ENCODE assay signal across 9 mouse cellular contexts in the genomic region with DNA sequence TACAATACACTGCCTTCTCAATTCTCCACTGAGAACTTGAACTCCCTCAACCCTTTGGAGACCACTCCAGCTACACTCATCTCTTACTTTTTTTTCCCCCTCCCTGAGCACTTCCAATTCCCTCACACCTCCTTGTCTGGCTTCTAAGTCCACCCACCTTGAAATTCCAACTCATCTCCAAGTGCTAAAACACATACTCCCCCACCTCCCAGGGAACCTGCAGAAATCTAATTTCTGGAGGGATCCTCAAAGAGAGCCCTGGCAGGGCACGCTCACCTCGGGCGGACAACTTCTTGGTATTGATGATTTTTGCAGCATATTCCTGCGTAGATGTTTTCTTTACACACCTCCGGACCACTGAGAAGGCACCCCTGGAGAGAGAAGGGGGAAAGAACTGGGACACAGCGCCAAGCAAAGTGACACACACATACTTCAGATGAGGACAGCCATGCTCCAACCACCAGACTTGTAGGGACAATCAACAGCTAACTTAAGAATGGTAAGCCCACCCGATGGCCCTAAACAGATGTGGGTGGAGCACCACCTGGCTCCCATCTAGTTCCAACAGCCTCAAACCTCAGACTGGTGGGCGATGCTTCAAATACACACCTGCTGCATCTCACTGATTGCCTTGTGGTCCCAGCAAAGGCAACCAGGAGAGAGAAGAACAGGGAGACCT. TPM values are rescaled to one million over a fixed set of nuclear protein-coding genes. Genes with fewer than 3 reads are reported as not detected.
A peak's percentile ranks its signal among the peaks of the same experiment; 100 is the strongest.
DNase-seq lines count a peak whose midpoint lies in the region; ATAC-seq and TF ChIP-seq lines count a peak whose summit lies in the region.
"Had no signal": no experiment of that assay in that cellular context is flagged by ENCODE, and none has a peak within 500 bp of the region (broad histone marks: within the 10 kb centered on the region; RNA-seq: fewer than 3 reads in every experiment).

No protein-coding gene starts in this region.

- intact Hi-C loops in left cerebral cortex, adult 2 months (cut with DNase I): no loop called here

- no peaks in the 10 kb centered on the region for H3K9me3 ChIP-seq in hindbrain, embryonic 12.5 days (replicated peaks)
- H3K9me3 ChIP-seq in midbrain, embryonic 14.5 days (ENCODE audit: control insufficient read depth, low read length): no peaks in the 10 kb centered on the region

- peak in 1 of 2 experiments; percentile 43 for DNase-seq in left cerebral cortex, adult 2 months (ENCODE audit: extremely low spot score in 1 of 2, low spot score in 2 of 2)
- DNase-seq in left cerebral cortex, adult 9 months (ENCODE audit: low spot score in 2 of 2): no peak
- no peak for DNase-seq in midbrain, embryonic 14.5 days
- no peak for DNase-seq in ovary, postnatal 14 days (ENCODE audit: low spot score)
- DNase-seq in c-Kit-positive CD71-positive TER-119-positive erythroid progenitor cells, embryonic 14.5 days (ENCODE audit: low spot score): no peak
- DNase-seq in testis, postnatal 14 days (ENCODE audit: low spot score): no peak

- peaks cover 36% of the 10 kb centered on the region for H3K36me3 ChIP-seq in hindbrain, embryonic 12.5 days
- peaks cover 43% of the 10 kb centered on the region for H3K36me3 ChIP-seq in midbrain, embryonic 14.5 days (ENCODE audit: control insufficient read depth, insufficient read depth, low read length)

- no peak for TF ChIP-seq CTCF in left cerebral cortex, adult 2 months (IDR thresholded peaks at IDR 0.05)
- TF ChIP-seq CTCF in cortical plate, adult 2 months (IDR thresholded peaks at IDR 0.05; ENCODE audit: extremely low read depth, insufficient read depth, low read length): no peak

- H3K4me3 ChIP-seq in left cerebral cortex, adult 2 months: peak overlapping the region; percentile 94
- peak overlapping the region; percentile 48 for H3K4me3 ChIP-seq in cortical plate, adult 2 months (ENCODE audit: insufficient read depth, low read length)
- peak overlapping the region; percentile 93 for H3K4me3 ChIP-seq in hindbrain, embryonic 12.5 days
- peak overlapping the region; percentile 87 for H3K4me3 ChIP-seq in midbrain, embryonic 14.5 days (replicated peaks; ENCODE audit: low read depth, low read length)

- peak overlapping the region; percentile 91 for H3K27ac ChIP-seq in left cerebral cortex, adult 2 months
- H3K27ac ChIP-seq in cortical plate, adult 2 months (ENCODE audit: insufficient read depth, low read length): peak overlapping the region; percentile 13; the same call in 1 of the 2 replicates
- H3K27ac ChIP-seq in hindbrain, embryonic 12.5 days: peak overlapping the region; percentile 91
- H3K27ac ChIP-seq in midbrain, embryonic 14.5 days (replicated peaks; ENCODE audit: low read depth, low read length): 0 out of 2 replicates have a peak overlapping the region, but pooled peaks have one; percentile 1

- H3K9ac ChIP-seq in hindbrain, embryonic 12.5 days: peak overlapping the region; percentile 94
- peak overlapping the region; percentile 79; the same call in 1 of the 2 replicates for H3K9ac ChIP-seq in midbrain, embryonic 14.5 days (replicated peaks; ENCODE audit: low read length)

- TF ChIP-seq POLR2A in cortical plate, adult 2 months (IDR thresholded peaks at IDR 0.05; ENCODE audit: extremely low read depth, insufficient read depth, low read length): no peak

- peak overlapping the region; percentile 84 for H3K4me2 ChIP-seq in hindbrain, embryonic 12.5 days (replicated peaks)
- H3K4me2 ChIP-seq in midbrain, embryonic 14.5 days (ENCODE audit: low read length): peak overlapping the region; percentile 82

- peaks cover 11% of the 10 kb centered on the region; the same call in 1 of the 2 replicates for H3K4me1 ChIP-seq in cortical plate, adult 2 months (ENCODE audit: control insufficient read depth, insufficient read depth, low read length)
- peaks cover 53% of the 10 kb centered on the region for H3K4me1 ChIP-seq in hindbrain, embryonic 12.5 days
- peaks cover 31% of the 10 kb centered on the region for H3K4me1 ChIP-seq in midbrain, embryonic 14.5 days (ENCODE audit: control insufficient read depth, insufficient read depth, low read length)

- no peaks in the 10 kb centered on the region for H3K27me3 ChIP-seq in hindbrain, embryonic 12.5 days
- no peaks in the 10 kb centered on the region for H3K27me3 ChIP-seq in midbrain, embryonic 14.5 days (ENCODE audit: control insufficient read depth, insufficient read depth, low read length)

- ATAC-seq in hindbrain, embryonic 12.5 days (ENCODE audit: low FRiP score): no peak
- ATAC-seq in midbrain, embryonic 14.5 days (ENCODE audit: low FRiP score, low TSS enrichment): no peak
- ATAC-seq: activated CD4-positive, CD25-positive, alpha-beta regulatory T cell, adult 4 months had no signal

- 68% methylated on average over 8 of the region's 8 CpGs for WGBS in hindbrain, embryonic 12.5 days
- WGBS in midbrain, embryonic 14.5 days: 69% methylated on average over 8 of the region's 8 CpGs

RNA-seq across cellular contexts. Expression of a gene that starts 1.5 kb away (rescaled TPM):
- 100 to 1,000 TPM; 328 to 345 TPM for total RNA-seq in left cerebral cortex, adult 2 months (2021)
- 287 and 303 TPM in 2 replicates for polyA plus RNA-seq in cortical plate, adult 2 months (2012; rRNA removed)
- 72.8 and 75.5 TPM in 2 replicates for polyA plus RNA-seq in hindbrain, embryonic 12.5 days (2016; fragmentation: Nextera tagmentation; extraction: Ambion mirVana)
- polyA plus RNA-seq in midbrain, embryonic 14.5 days (2014; fragmentation: Nextera tagmentation; extraction: Ambion mirVana): 122 and 129 TPM in 2 replicates

RNA-seq across cellular contexts. Expression of a gene that starts 44.1 kb away (rescaled TPM):
- total RNA-seq in left cerebral cortex, adult 2 months (2021): 1 to 10 TPM; 6.5 to 9.6 TPM
- 4.2 and 5.2 TPM in 2 replicates for polyA plus RNA-seq in cortical plate, adult 2 months (2012; rRNA removed)
- polyA plus RNA-seq in hindbrain, embryonic 12.5 days (2016; fragmentation: Nextera tagmentation; extraction: Ambion mirVana): 0.46 and 0.76 TPM in 2 replicates
- polyA plus RNA-seq in midbrain, embryonic 14.5 days (2014; fragmentation: Nextera tagmentation; extraction: Ambion mirVana): 0.15 and 0.62 TPM in 2 replicates
- polyA plus RNA-seq: activated CD4-positive, CD25-positive, alpha-beta regulatory T cell, adult 4 months had no signal

RNA-seq across cellular contexts. Expression of a gene that starts 58.0 kb away (rescaled TPM):
- 10 to 100 TPM; 15.5 to 17.7 TPM for total RNA-seq in left cerebral cortex, adult 2 months (2021)
- polyA plus RNA-seq in cortical plate, adult 2 months (2012; rRNA removed): 22.9 and 26.7 TPM in 2 replicates
- polyA plus RNA-seq in hindbrain, embryonic 12.5 days (2016; fragmentation: Nextera tagmentation; extraction: Ambion mirVana): 27.2 and 28.2 TPM in 2 replicates
- polyA plus RNA-seq in midbrain, embryonic 14.5 days (2014; fragmentation: Nextera tagmentation; extraction: Ambion mirVana): 14.5 and 20.5 TPM in 2 replicates

Comparison
In these comparisons a context has a peak if more than half of its experiments do, and no peak if none do; other contexts are left out.
1. H3K27ac ChIP-seq: peak in every context shown above with its lines; median percentile 91 in left cerebral cortex, adult 2 months; 91 in hindbrain, embryonic 12.5 days; 13 in cortical plate, adult 2 months; 1 in midbrain, embryonic 14.5 days.